Mouse (Mus musculus) midbrain, embryonic 12.5 days (tissue): ENCODE measurements around the gene Adpgk. TPM values are rescaled to one million over a fixed set of nuclear protein-coding genes. Genes with fewer than 3 reads are reported as not detected.
A peak's percentile ranks its signal among the peaks of the same experiment; 100 is the strongest.

Experiments used
- ATAC-seq: fragments of 200-750 bp; cut with Nextera tagmentation; 2 replicates; pipeline ENCODE4 v1.8.0; 2017; ENCODE audit warnings: low read depth, moderate TSS enrichment, moderate library complexity; ENCODE audit not compliant: low FRiP score
- H3K27ac ChIP-seq: fragments of 300-500 bp; sonication (generic); replicated peaks from 2 replicates; pipeline ENCODE4 v1.5.1; 2016; ENCODE audit warnings: mild to moderate bottlenecking
- H3K27me3 ChIP-seq: fragments of 300-500 bp; sonication (generic); 2 replicates; pipeline ENCODE4 v1.6.1; 2016; ENCODE audit warnings: mild to moderate bottlenecking
- H3K36me3 ChIP-seq: fragments of 300-500 bp; sonication (generic); 2 replicates; pipeline ENCODE4 v1.6.1; 2016
- H3K4me1 ChIP-seq: fragments of 300-500 bp; sonication (generic); 2 replicates; pipeline ENCODE4 v1.6.1; 2016
- H3K4me2 ChIP-seq: fragments of 300-500 bp; sonication (generic); replicated peaks from 2 replicates; pipeline ENCODE4 v1.6.1; 2016; ENCODE audit warnings: mild to moderate bottlenecking, moderate library complexity
- H3K4me3 ChIP-seq: fragments of 300-500 bp; sonication (generic); 2 replicates; pipeline ENCODE4 v1.5.1; 2016; ENCODE audit warnings: mild to moderate bottlenecking
- H3K9ac ChIP-seq: fragments of 300-500 bp; sonication (generic); replicated peaks from 2 replicates; pipeline ENCODE4 v1.6.1; 2016; ENCODE audit warnings: mild to moderate bottlenecking, moderate library complexity
- H3K9me3 ChIP-seq: fragments of 300-500 bp; sonication (generic); 2 replicates; pipeline ENCODE4 v1.6.1; 2016; ENCODE audit warnings: mild to moderate bottlenecking
- WGBS: fragments of 180-500 bp; shearing (Covaris S2); methylation state at CpG from one replicate; pipeline ENCODE4 v1.1.7; 2016; 5-methylcytosine and 5-hydroxymethylcytosine counted together
- polyA plus RNA-seq: library from polyadenylated mRNA; unstranded; fragments of >200 nt; fragmentation: Nextera tagmentation; extraction: Ambion mirVana; gene quantifications from 2 replicates; pipeline ENCODE4 v1.2.1, GENCODE M21; 2016

Gene Adpgk
- polyA plus RNA-seq, 1 experiment from 2014 or later, result 34.1 TPM

DNA sequence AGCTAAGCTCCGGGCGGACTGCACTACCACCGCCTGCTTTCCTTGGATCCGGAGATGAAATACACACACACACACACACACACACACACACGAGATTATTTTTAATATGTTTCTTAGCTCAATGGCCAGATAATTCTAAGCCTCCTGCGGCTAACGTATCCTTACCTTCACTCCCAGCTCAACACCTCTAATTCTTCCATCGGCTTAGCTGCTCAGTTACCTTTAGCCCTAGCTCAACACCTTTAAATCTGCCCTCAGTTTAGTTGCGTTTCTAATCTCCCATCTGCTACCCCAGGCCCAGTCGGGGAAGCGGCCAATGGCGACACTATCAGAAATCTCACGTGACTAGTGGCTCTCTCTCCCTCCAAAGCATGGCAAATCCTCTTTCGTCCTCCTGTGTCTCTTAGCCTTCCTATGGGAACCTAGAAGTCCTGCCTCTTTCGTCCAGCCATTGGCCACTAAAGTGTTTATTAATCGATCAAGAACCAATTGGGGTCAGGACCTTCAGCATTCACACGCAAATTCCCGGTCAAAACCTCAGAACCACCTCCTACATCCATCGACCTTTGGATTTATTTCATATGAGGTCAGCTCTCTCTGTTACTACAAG is 16.4 kb upstream of the Adpgk start:
- no peak for ATAC-seq
- H3K27ac ChIP-seq, result no peak overlapping the region

DNA sequence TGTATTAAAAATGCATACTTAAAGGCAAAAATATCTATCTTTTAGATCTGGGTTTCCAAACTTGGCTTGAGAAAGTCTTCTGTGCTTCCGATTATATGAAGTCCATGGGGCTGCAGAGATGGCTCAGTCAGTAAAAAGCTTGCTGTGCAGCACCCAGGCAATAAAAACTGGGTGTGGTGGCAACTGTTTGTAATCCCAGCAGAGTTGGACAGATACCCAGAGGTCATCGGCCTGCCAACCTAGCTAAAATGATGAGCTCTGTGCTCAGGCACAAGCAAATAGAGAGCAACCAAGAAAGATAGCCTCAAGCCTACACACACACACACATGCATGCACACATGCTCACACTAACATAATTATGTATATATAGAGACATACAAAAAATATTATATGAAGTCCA is 13.2 kb upstream of the Adpgk start:
- Histone ChIP-seq H3K4me1 (0 out of 2 replicates have a peak, but pooled peaks cover 3% of the 10 kb centered on the region), H3K9me3 (no peaks in the 10 kb centered on the region), H3K27ac (no peak overlapping the region), H3K9ac (no peak overlapping the region), H3K27me3 (no peaks in the 10 kb centered on the region), H3K36me3 (no peaks in the 10 kb centered on the region), H3K4me2 (no peak overlapping the region), H3K4me3 (no peak overlapping the region)
- ATAC-seq, result no peak
- 97% methylated on average over 2 of the region's 2 CpGs for WGBS

More for the DNA sequence above, 16.4 kb upstream of the Adpgk start:
- no peak overlapping the region for H3K4me3 ChIP-seq
- H3K36me3 ChIP-seq, result no peaks in the 10 kb centered on the region
- no peaks in the 10 kb centered on the region for H3K27me3 ChIP-seq
- H3K4me2 ChIP-seq, result no peak overlapping the region
- 82% methylated on average over 19 of the region's 19 CpGs for WGBS
- H3K4me1 ChIP-seq, result no peaks in the 10 kb centered on the region
- no peak overlapping the region for H3K9ac ChIP-seq
- H3K9me3 ChIP-seq, result no peaks in the 10 kb centered on the region

DNA sequence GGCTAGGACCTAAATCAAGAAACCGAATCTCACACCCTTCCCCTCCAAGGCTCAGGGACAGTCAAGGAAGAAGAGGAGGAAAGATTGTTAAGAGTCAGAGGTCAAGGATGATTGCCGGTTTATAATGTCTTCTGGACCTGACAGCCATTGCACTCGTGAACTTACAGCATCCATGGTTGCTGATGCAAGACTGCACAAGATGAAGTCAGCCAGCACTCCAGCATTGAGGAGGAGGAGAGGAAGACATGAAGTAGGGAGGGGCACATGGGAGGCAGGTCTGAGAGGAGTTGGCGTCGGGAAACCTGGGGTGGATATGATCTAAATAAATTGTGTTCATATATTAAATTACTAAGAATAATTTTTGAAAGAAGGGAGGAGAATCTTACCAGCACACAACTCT is 12.7 kb upstream of the Adpgk start:
- 0 out of 2 replicates have a peak, but pooled peaks cover 3% of the 10 kb centered on the region for H3K4me1 ChIP-seq
- no peak for ATAC-seq
- H3K4me3 ChIP-seq, result no peak overlapping the region
- H3K36me3 ChIP-seq, result no peaks in the 10 kb centered on the region
- no peak overlapping the region for H3K27ac ChIP-seq
- H3K9me3 ChIP-seq, result no peaks in the 10 kb centered on the region
- no peak overlapping the region for H3K9ac ChIP-seq
- H3K4me2 ChIP-seq, result no peak overlapping the region
- H3K27me3 ChIP-seq, result no peaks in the 10 kb centered on the region
- WGBS, result 92% methylated on average over 5 of the region's 5 CpGs

DNA sequence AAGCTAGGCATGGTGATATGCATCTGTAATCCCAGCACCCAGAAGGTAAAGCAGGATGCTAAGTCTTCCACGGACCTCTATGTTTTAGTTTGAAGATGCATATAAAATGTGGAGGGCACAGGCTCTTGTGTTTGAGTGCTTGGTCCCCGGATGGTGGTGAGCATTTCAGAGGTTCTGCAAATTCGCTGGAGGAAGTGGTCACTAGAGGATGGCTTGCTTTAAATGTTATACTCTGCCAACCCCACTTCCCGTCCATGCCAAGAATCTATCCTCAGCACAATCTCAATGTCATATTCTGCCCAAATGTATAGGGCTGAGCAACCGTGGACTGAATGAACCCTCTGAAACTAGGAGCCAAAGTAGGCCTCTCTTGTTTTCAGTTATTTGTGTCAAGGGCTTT is 10.5 kb upstream of the Adpgk start:
- H3K27me3 ChIP-seq, result no peaks in the 10 kb centered on the region
- ATAC-seq, result no peak
- no peak overlapping the region for H3K4me2 ChIP-seq
- H3K9me3 ChIP-seq, result no peaks in the 10 kb centered on the region
- no peak overlapping the region for H3K4me3 ChIP-seq
- WGBS, result 92% methylated on average over 5 of the region's 5 CpGs
- 0 out of 2 replicates have a peak, but pooled peaks cover 3% of the 10 kb centered on the region for H3K4me1 ChIP-seq
- H3K9ac ChIP-seq, result no peak overlapping the region
- no peaks in the 10 kb centered on the region for H3K36me3 ChIP-seq
- no peak overlapping the region for H3K27ac ChIP-seq

DNA sequence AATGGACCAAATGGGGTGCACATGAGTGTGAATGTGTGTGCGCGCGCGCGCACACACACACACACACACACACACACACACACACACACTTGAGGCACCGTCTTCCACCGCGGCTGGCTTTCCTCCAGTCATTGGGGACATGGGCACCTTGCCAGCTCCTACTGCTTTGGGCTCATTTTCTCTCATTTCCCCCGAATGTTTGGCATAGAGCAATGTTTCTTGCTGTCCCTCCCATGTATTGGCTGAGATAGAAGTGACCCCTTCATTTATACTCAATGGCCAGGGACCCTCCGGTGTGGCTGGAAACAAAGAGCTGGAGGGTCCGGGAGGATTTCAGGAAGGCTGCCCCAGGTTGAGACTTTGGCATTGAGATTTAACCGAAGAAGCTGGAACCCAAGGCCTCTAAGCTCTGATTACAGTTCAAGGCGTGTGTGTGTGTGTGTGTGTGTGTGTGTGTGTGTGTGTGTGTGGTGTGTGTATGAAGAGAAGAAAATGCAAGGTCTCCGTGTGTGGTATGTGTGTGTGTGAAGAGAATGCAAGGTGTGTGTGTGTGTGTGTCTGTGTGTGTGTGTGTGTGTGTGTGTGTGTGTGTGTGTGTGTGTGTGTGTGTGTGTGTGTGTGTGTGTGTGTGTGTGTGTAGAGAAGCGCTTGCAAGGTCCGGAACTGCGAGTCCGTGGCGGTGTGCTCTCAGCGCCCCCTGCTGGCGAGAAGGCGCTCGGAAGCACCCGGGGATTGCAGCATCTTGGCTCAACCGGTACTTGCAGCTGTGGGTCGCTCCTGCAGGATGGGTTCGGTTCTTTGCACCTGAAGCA is 9.3 kb upstream of the Adpgk start:
- ATAC-seq, result peak; percentile 52; the same call in 1 of the 2 replicates

DNA sequence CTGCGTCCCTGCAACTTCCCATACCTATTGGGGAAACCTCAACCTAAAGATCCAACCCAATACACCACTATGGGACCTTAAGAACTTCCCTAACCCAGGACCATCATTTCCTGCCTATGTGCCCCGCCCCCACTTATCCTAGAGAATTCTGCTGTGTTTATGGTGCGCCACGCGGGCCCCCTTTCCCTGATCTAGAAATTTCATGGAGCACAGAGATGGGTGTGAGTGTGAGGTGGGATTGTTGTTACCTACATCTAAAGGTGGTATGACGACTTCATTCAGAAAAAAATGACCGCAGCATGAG is 8.7 kb upstream of the Adpgk start:
- no peaks in the 10 kb centered on the region for H3K27me3 ChIP-seq
- H3K4me3 ChIP-seq, result no peak overlapping the region
- no peak for ATAC-seq
- H3K27ac ChIP-seq, result no peak overlapping the region
- H3K9ac ChIP-seq, result no peak overlapping the region
- 61% methylated on average over 7 of the region's 7 CpGs for WGBS
- H3K4me1 ChIP-seq, result 0 out of 2 replicates have a peak, but pooled peaks cover 3% of the 10 kb centered on the region
- no peaks in the 10 kb centered on the region for H3K36me3 ChIP-seq
- H3K4me2 ChIP-seq, result peak overlapping the region; percentile 28
- no peaks in the 10 kb centered on the region for H3K9me3 ChIP-seq

More for the DNA sequence above, 9.3 kb upstream of the Adpgk start:
- Histone ChIP-seq H3K27me3 (no peaks in the 10 kb centered on the region), H3K4me1 (0 out of 2 replicates have a peak, but pooled peaks cover 3% of the 10 kb centered on the region), H3K9ac (no peak overlapping the region), H3K36me3 (no peaks in the 10 kb centered on the region), H3K4me2 (peak overlapping the region; percentile 28), H3K4me3 (no peak overlapping the region), H3K9me3 (no peaks in the 10 kb centered on the region), H3K27ac (no peak overlapping the region)
- WGBS, result 56% methylated on average over 22 of the region's 27 CpGs

DNA sequence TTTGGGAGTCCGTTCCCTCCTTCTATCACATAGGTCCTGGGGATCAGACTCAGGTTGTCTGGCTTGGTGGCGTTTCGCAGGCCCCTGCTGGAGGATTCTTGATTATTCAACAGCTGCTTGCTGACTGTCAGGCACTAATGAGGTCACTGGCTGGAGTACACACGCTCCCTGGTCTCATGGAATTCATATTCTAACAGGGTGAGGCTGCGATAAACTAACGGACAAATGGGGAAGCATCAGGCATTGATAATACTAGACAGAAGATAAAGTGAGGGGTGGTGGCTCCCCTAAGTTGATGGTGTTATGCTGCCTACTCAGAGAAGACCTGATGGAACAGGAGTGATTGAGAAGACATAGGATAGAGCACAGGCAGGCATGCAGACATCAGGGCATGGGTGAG is 5.7 kb upstream of the Adpgk start:
- Histone ChIP-seq H3K9me3 (no peaks in the 10 kb centered on the region), H3K36me3 (no peaks in the 10 kb centered on the region), H3K27ac (no peak overlapping the region), H3K4me3 (no peak overlapping the region), H3K9ac (no peak overlapping the region), H3K4me2 (no peak overlapping the region), H3K4me1 (peaks cover 13% of the 10 kb centered on the region), H3K27me3 (no peaks in the 10 kb centered on the region)
- no peak for ATAC-seq
- 81% methylated on average over 6 of the region's 6 CpGs for WGBS

DNA sequence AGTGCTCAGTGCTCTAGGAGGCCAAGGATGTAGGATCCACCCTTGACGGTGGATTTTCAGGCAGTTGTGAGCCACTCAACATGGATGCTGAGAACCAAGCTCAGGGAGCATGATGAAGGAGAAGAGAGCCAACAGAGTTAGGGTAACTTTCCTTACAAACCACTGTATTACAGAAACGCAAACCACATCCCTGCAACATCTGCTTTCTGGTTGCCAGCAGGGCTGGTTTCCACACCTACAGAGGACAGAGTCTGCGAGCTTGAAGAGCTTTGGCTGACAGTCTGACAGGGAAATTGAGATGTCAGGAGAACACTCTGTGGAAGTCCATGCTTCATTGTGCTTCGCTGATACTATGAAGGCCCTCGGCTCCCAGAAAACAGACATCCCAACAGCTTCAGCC is 3.3 kb upstream of the Adpgk start:
- no peak for ATAC-seq
- Histone ChIP-seq H3K4me1 (peaks cover 20% of the 10 kb centered on the region), H3K9me3 (no peaks in the 10 kb centered on the region), H3K27ac (no peak overlapping the region), H3K9ac (no peak overlapping the region), H3K4me3 (no peak overlapping the region), H3K36me3 (no peaks in the 10 kb centered on the region), H3K4me2 (no peak overlapping the region), H3K27me3 (no peaks in the 10 kb centered on the region)
- 81% methylated on average over 5 of the region's 5 CpGs for WGBS

DNA sequence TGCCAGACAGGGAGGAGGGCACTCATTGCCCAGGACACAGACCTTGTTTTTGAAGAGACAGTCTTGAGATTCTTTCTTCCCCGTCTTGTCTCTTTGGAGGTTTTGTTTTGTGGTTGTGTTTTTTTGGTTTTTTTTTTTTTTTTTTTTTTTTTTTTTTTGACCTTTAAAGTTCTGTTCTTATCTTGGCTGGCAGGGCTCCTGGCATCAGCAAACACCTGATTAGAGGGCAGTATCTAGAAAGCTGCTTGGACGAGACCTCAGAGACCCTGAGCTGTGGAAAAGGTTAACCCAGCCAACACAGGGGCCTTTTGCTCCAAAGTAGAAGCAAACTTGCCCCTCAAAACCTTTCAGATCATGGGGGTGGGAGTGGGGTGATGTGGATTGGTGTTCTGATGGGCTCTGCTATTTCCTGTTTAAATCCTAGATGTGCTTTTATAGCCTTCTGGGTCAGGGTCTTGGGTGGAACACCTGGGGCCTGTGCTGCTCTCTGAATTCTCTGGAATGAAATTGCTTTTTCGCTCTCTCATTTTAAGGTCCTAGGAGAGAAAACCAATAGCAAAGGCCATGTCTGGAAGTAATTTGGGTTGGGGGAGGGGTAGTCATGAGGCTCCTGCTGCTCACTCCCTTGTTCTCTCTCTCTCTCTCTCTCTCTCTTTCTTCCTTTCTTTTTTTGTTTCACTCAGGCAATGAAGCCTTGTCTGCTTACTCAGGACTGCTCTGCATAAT is 2.5 kb upstream of the Adpgk start:
- H3K9me3 ChIP-seq, result no peaks in the 10 kb centered on the region
- H3K4me1 ChIP-seq, result peaks cover 21% of the 10 kb centered on the region
- H3K36me3 ChIP-seq, result no peaks in the 10 kb centered on the region
- no peaks in the 10 kb centered on the region for H3K27me3 ChIP-seq
- H3K27ac ChIP-seq, result peak overlapping the region; percentile 25; the same call in 1 of the 2 replicates
- no peak overlapping the region for H3K4me2 ChIP-seq
- H3K4me3 ChIP-seq, result no peak overlapping the region
- no peak overlapping the region for H3K9ac ChIP-seq
- 69% methylated on average over 3 of the region's 3 CpGs for WGBS
- ATAC-seq, result no peak

DNA sequence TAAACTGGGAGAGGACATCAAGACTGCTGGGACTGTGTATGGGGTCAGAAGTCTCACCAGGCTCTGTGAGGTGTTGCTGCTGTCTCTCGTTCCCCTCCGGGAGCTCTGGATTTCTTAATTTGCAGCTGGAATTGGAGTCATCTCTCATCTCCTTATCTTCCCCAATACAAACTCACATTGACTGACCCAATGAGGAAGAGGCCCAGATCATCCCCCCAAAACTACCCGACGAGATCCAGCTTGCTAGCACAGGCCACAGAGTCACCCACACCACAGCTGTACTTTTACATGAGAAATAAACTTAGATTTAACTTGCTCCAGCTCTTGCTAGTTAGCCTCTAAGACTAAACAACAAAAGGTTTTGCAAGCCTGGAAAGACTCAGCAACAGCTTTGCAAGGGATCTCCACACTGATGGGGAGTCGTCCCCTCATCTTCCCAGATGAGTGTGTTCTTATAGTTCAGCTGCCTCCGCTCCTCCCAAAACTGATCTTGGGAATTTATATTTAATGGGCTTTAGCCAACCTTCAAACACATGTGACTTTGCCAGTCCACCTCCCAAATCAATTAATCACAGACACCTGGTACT is 1.7 kb upstream of the Adpgk start:
- Histone ChIP-seq H3K9me3 (no peaks in the 10 kb centered on the region), H3K4me3 (no peak overlapping the region), H3K4me1 (peaks cover 21% of the 10 kb centered on the region), H3K27me3 (no peaks in the 10 kb centered on the region), H3K4me2 (no peak overlapping the region), H3K27ac (0 out of 2 replicates have a peak overlapping the region, but pooled peaks have one; percentile 25), H3K9ac (no peak overlapping the region), H3K36me3 (no peaks in the 10 kb centered on the region)
- WGBS, result 80% methylated on average over 6 of the region's 6 CpGs
- ATAC-seq, result no peak

DNA sequence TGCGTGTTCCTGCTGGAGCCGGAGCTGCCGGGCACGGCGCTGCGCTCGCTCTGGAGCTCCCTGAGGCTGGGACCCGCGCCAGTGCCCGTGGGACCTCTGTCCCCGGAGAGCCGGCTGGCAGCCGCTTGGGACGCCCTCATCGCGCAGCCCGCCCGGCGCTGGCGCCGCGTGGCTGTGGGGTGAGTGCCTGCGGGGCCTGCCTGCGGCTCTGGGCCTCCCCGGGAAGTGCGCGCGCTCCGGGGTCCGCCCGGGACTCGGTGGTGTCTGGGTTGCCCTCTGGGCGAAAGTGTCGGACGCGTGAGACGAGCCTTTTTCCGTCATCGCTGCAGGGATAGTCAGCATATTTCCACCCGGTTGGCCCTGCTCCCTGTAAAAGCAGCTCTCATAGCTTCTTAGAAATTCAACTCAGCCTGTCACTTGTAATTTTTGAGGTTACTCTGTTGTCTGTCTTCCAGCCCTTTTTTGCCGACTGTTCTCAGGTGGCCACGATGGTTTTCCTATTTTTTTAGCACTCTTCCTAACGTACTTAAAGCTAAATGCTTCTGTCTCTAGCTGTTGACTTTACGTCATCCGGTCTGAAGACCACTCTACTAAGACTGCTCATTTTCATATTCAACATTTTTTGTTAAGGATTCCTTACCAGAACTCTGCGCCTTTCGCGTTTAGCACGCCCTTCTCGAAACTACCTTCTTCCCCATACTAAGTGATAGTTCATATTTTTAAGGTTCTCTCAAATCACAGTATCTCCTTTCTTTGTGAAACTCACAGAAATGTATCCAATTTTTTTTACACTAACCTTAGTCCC is 532 bp downstream of the Adpgk start:
- Histone ChIP-seq H3K4me2 (peak overlapping the region; percentile 67), H3K27me3 (no peaks in the 10 kb centered on the region), H3K9me3 (no peaks in the 10 kb centered on the region), H3K4me1 (peaks cover 21% of the 10 kb centered on the region), H3K4me3 (peak overlapping the region; percentile 91), H3K9ac (peak overlapping the region; percentile 90), H3K36me3 (no peaks in the 10 kb centered on the region), H3K27ac (peak overlapping the region; percentile 90)
- 2% methylated on average over 50 of the region's 50 CpGs for WGBS
- peak; percentile 84; the same call in 1 of the 2 replicates for ATAC-seq
